7 mouse cellular contexts compared by ENCODE assay signal in genomic region chr11:117318731-117319542, GRCm38 (mm10).
A peak's percentile ranks its signal among the peaks of the same experiment; 100 is the strongest.
DNase-seq lines count a peak whose midpoint lies in the region; ATAC-seq lines count a peak whose summit lies in the region.

No protein-coding gene starts in this region.

- no peak for ATAC-seq in forebrain, embryonic 11.5 days (replicated peaks; ENCODE audit: low FRiP score)
- ATAC-seq in neural tube, embryonic 12.5 days (ENCODE audit: low FRiP score, low read depth), result no peak

- H3K9me3 ChIP-seq in forebrain, embryonic 11.5 days (ENCODE audit: control insufficient read depth, low read length), result no peaks in the 10 kb centered on the region
- no peaks in the 10 kb centered on the region for H3K9me3 ChIP-seq in limb, embryonic 10.5 days (replicated peaks)
- no peaks in the 10 kb centered on the region for H3K9me3 ChIP-seq in neural tube, embryonic 12.5 days

- 67% methylated on average over 12 of the region's 12 CpGs for WGBS in forebrain, embryonic 11.5 days
- 47% methylated on average over 12 of the region's 12 CpGs for WGBS in limb, embryonic 10.5 days
- 68% methylated on average over 12 of the region's 12 CpGs for WGBS in neural tube, embryonic 12.5 days

- H3K27me3 ChIP-seq in forebrain, embryonic 11.5 days (ENCODE audit: control insufficient read depth, insufficient read depth, low read length), result no peaks in the 10 kb centered on the region
- H3K27me3 ChIP-seq in limb, embryonic 10.5 days (ENCODE audit: low read depth, poor library complexity, severe bottlenecking), result no peaks in the 10 kb centered on the region
- no peaks in the 10 kb centered on the region for H3K27me3 ChIP-seq in neural tube, embryonic 12.5 days (replicated peaks)

- no peak overlapping the region for H3K4me2 ChIP-seq in forebrain, embryonic 11.5 days (ENCODE audit: low read depth, low read length, severe bottlenecking)
- H3K4me2 ChIP-seq in neural tube, embryonic 12.5 days (replicated peaks), result peak overlapping the region; percentile 24; the same call in 1 of the 2 replicates

- no peaks in the 10 kb centered on the region for H3K36me3 ChIP-seq in forebrain, embryonic 11.5 days (ENCODE audit: control insufficient read depth, insufficient read depth, low read length)
- H3K36me3 ChIP-seq in limb, embryonic 10.5 days, result peaks cover 24% of the 10 kb centered on the region
- H3K36me3 ChIP-seq in neural tube, embryonic 12.5 days, result no peaks in the 10 kb centered on the region

- H3K4me3 ChIP-seq in forebrain, embryonic 11.5 days (ENCODE audit: low read depth, low read length), result no peak overlapping the region
- peak overlapping the region; percentile 35 for H3K4me3 ChIP-seq in limb, embryonic 10.5 days
- no peak overlapping the region for H3K4me3 ChIP-seq in neural tube, embryonic 12.5 days

- no peak overlapping the region for H3K9ac ChIP-seq in forebrain, embryonic 11.5 days (ENCODE audit: low read length)
- H3K9ac ChIP-seq in neural tube, embryonic 12.5 days, result peak overlapping the region; percentile 18; the same call in 1 of the 2 replicates

- H3K27ac ChIP-seq in forebrain, embryonic 11.5 days (ENCODE audit: low read depth, low read length), result peak overlapping the region; percentile 61
- peak overlapping the region; percentile 85 for H3K27ac ChIP-seq in limb, embryonic 10.5 days
- 0 out of 2 replicates have a peak overlapping the region, but pooled peaks have one; percentile 5 for H3K27ac ChIP-seq in neural tube, embryonic 12.5 days

- peaks cover 35% of the 10 kb centered on the region for H3K4me1 ChIP-seq in forebrain, embryonic 11.5 days (replicated peaks; ENCODE audit: control insufficient read depth, insufficient read depth, low read length)
- H3K4me1 ChIP-seq in limb, embryonic 10.5 days, result peaks cover 99% of the 10 kb centered on the region
- H3K4me1 ChIP-seq in neural tube, embryonic 12.5 days, result peaks cover 61% of the 10 kb centered on the region

- DNase-seq in 3134 (ENCODE audit: extremely low read depth, insufficient read length, low spot score), result peak; percentile 79
- DNase-seq in 416B (ENCODE audit: low read depth), result peak; percentile 99
- no peak for DNase-seq in forebrain, embryonic 11.5 days (ENCODE audit: low spot score)
- no peak for DNase-seq in limb, embryonic 10.5 days (ENCODE audit: low spot score)
- DNase-seq in ovary, postnatal 14 days (ENCODE audit: low spot score), result no peak
- no peak for DNase-seq in cerebellum, adult 8-10 months

Comparison
In these comparisons a context has a peak if more than half of its experiments do, and no peak if none do; other contexts are left out.
1. DNase-seq: peak in 3134 (single experiment) and 416B (single experiment); none in forebrain, embryonic 11.5 days (single experiment), limb, embryonic 10.5 days (single experiment), ovary, postnatal 14 days (single experiment) and cerebellum, adult 8-10 months (single experiment).
2. H3K27ac ChIP-seq: peak in every context shown above with its lines; median percentile 85 in limb, embryonic 10.5 days; 61 in forebrain, embryonic 11.5 days; 5 in neural tube, embryonic 12.5 days.